Mouse (Mus musculus): ENCODE measurements around the gene Ccdc127.
A peak's percentile ranks its signal among the peaks of the same experiment; 100 is the strongest.

The Ccdc127 gene

DNA sequence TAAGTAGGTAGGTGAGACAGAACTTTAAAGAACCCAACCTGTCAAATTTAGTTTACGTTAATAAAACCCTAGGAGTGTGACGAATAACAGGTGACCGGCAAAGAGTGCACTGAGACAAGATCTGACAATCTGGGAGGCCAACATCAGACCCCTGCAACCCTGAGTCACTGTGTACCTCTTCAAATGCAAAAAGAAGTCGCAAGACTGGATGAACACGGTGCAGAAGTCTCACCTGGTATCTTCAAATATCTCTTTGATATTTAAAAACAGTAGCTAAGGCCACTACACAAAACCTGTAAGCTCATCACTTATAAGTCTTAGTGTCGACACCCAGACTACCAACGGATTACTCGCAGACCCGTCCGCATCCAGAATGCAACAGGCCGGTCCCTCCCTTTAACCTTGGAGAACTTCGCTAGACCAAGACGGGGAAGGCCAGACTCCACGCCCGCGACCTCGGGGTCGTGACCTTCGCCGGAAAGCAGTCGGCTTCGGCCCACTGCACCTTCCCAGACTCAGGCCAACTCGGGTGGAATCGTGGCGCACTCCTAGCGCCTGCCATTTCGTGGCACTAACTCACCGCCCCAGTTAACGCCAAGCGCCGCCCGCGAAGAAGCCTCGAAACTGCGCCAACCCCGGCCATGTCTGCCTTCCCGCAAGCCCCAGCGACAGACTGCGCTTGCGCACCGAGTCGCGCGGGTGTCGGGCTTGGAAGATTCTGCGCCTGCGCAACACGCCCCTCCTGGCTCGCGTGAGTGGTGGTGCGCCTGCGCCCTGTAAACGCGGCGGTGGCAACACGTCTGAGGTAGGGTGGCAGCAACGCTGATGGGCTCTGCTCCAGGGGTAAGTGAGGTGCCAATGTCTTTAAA lies at the start of gene Ccdc127, which contains the start of gene Sdha:
Ccdc127 (plus strand) TSS at position 744 of the 869 bp plus-strand sequence.
Sdha (minus strand) TSS at position 715 of the 869 bp plus-strand sequence.
- DNase-seq, result peak; percentile 97

DNA sequence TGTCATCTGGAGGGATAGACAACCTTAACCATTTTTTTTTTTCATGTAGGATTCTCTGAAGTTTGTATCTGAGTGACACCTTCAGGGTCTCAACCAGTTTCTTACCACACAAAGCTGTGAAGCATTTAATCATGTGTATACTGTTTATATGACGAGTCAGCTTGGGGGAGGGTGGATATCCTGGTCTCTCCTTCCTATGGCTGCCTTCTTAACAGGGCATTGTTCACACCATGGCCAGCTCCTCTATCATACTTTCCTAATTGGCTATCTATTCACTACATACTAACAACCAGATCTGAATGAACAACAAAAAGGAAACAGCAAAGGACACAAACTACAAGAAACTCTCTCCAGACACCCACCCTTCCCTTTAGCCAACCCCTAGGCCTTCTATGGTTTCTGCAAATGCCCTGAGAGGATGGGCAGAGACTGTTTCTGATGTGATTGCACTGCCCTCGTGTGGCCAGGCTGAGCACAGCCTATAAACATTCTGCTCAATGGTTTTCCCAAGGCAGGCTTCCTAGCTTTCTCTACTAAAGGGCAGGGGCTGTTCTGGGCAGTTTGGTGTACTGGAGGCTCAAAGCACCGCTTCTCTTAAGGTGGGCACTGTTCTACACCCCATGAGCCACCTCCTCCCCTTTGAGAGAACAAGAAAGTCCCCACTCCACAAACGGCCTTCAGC lies 49.0 kb upstream of the Ccdc127 start:
- peak; percentile 47 for DNase-seq

DNA sequence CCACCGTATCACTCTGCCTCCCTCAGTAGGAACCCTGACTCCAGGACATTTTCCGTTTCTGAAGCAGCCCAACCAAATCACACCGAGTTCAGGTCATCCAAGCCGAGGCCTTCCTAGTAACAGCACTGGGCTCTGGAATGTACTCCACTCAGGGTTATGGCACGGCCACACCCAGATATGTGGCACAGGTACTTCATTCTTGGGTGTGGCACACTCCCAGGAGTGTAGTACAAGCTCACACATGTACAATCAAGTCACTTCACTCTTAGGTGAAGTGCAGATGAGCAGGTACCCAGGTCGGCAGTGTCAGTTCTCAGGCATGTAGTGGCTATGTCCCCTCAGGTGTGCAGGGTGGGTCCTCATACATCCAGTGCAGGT lies 48.5 kb upstream of the Ccdc127 start:
- DNase-seq, result no peak

DNA sequence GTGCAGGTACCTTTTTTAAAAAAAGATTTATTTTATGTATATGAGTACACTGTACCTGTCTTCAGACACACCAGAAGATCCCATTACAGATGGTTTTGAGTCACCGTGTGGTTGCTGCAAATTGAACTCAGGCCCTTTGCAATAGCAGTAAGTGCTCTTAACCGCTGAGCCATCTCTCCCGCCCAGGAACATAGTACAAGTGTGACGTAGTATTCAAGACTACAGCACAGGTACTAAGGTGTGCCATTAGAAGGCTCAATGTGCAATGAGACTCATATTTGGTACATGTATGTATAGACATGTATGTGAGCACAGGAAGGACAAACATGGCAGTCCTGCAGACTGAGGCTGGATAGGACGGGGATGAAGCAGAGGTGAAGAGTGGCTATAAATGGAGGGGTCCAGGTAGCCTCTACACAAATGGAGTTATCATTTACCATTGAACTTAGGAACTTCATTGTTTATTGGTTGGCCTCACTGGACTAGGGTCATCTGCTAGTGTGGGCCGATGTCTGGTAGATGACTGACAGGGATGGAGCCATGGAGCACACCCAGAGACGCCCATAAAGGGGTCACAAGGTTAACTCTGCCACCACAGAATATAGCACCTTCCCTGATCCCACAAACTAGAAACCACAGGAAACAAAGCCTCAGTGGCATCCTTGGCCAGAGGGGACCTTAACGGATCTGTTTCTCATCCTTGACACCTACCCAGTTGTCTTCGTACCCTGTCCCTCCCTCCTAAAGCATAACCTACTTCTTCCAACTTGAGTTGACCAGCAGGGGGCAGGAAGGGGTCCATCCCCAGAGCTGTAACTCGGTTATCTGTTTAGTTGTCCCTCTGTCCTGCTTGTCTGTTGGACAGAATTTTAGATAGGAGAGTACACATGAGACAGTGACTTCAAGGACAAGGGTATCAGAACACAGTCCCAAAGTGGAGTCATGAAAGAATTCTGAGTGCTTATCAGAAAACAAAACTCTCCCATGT lies 47.8 kb upstream of the Ccdc127 start:
- DNase-seq, result peak; percentile 11

DNA sequence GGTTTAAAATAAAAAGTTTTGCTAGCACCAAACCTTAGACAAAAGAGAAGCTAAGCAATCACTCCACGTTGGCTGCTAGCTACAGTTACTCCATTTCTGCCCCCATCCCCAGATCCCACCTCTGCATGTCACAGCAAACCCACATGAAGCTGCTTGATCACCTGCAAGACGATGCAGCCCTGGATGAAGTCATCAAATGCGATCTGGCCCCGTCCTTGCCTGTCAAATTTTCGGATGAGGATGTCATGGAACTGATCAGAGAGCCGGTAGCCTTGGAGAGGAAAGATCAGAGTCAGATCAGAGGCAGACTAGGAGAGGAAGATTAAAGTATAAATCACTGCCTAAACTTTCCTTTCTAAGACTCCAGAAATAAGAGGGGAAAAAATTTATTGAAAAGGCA lies 44.7 kb upstream of the Ccdc127 start:
- DNase-seq, result no peak

DNA sequence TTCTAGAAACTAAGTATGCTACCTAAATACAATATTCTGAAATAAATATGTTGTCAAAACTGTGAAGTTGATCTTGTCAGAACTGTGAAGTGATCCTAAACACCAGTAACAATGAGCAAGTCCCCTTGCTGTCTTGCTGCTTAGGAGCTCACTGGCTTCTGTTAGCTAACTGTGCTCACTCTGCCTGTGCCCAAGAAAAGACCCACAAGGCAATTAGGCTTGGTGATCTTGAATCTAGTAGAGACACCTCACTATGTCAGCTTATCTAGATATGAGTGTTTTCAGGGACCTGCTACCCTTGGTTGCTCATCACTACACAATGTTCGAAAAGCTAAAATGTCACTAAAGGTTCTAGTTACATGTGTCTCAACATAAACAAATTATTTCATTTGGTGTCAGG lies 44.3 kb upstream of the Ccdc127 start:
- no peak for DNase-seq

DNA sequence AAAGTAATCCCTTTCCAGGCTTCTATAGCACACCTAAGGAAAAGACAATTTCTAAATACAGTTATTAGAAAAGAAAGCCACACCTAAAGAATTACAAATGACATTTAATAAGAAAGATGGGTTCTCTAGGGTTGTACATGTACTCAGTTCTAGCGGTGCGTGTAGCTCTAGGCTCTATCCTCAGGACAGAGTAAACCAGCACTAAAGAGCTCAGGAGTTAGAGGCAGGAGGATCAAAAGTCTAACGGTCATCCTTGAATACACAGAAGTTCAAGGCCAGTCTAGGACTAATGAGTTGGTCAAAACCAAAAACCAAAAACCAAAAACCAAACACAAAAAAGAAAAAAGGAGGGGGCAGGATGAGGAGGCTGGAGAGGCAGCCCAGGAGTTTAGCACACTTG lies 35.5 kb upstream of the Ccdc127 start:
- DNase-seq, result no peak

DNA sequence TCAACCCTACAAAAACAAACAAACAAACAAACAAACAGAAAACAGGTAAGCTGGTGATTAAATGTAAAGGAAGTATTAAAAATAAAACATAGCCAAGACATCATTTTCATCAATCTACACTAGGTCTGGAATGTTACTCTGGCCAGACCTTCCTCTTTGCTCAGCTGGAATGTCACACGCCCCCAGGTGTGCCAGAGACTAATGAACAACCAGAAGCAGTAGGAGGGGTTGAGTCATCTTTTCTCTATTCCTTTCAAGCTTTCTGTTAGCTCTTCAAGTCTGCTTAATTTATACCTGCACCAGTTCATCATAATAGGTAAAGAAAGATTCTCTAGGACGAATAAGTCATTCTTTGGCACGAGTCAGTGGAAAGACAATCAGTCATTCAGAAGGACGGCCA lies 33.7 kb upstream of the Ccdc127 start:
- DNase-seq, result no peak

DNA sequence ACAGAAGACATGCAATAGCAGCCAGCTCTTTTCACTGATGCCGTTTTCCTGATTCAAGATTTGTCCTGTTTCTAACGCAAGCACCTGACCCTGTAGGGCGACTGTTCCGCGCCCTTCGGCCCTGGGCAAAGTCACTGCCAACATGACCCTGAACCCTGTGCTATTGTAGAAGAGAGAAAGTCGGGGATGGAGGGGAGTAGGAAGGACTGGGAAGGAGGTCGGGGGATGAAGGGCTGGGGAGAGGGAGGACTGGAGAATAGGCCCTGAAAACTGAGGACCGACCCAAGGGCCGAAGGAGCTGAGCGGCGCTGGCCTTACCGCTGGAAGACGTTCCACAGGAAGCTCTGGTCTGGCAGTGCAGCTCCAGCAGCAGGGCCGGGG lies 33.3 kb upstream of the Ccdc127 start:
- DNase-seq, result no peak

DNA sequence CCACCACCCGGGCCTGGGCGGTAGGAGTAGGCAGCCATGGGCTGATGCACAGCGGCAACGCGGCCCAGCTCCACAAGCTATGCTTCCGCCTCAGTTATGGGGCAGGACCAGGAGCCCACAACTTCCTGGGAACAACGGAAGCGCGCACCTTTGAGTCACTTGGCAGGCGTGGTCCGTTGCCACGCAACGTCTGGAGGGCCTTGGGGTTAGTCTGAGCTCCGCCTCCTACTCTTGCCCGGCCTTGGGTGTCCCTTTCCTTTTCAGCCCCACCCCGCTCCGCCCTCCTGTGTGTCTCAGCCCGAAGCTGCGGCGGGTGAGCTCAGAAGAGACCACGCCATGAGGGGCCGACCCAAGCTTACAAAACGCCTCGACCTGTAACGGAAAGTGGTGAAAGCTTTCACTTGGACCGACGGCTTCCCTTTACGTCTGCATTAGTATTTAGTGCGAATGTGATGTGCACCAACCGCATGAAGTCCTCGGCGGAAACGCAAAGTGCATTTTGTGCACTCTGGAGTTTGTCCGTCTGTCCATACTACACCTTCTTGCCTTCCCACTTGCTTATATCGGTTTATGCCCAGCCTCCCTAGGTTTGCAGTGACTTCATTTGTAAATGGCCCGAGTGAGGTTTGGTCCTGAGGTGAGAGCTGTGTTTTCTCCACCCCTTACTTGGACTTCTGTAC lies 32.8 kb upstream of the Ccdc127 start, which contains the start of gene Pdcd6:
Pdcd6 (minus strand) TSS at position 411 of the 680 bp plus-strand sequence.
- peak; percentile 92 for DNase-seq

DNA sequence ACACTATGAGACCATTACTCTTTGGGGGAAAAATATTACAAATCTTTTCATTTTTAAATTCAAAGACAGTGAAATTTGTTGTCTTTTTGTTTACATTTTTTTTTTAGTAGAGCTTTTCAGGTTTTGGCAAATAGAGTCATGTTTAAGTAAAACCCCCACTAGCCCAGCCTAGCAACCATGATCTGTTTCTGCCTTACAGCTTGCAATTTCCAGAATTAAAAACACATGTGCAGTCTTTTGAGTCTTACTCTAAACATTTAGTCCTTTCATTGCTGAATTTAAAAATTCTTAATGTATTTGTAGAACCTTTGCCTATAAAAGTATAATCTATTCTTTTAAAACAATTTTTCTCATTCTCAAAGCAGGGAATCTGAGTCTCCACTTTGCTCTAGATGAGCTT lies 20.8 kb upstream of the Ccdc127 start:
- no peak for DNase-seq

DNA sequence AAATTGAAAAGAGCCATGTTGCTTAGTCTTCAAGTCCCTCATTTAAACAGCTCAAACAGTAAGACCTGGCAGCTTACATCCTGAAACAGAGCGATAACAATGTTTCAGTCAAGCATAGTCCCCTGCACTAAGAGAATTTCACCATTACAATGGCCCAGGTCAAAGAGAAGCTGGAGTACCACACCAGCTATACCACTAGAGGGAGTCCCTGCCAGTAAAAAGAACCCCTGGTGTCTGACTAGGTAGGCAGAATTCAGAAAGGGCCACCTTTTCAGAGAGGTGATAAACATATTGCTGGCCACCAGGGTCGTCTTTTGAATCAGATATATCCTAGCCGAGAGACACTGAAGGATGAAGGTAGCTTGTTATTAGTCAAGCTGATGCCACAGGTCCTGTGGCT lies 9.1 kb upstream of the Ccdc127 start:
- DNase-seq, result peak; percentile 63

DNA sequence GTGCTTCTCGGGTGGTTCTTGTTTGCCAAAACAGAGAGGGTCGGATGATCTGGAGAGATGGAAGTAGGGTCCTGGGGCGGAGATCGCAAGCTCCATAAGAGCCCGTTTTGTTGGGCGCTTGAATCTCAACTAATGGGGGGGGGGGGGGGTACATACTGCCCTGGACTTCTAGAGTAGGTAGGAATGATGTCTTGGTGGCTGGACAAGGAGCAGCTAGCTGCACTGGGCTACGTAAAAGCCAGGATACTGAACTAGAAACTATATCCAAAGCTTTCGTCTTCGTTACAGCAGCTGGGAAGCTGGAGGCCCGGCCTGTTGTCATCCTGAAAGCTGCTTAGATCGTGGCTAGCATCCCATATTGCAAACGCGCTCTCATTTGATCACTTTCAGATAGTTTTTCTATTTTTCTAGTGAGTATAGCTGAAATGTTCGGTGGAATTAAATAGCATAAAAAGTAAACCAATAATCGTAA lies 362 bp downstream of the Ccdc127 start:
- peak; percentile 21 for DNase-seq

DNA sequence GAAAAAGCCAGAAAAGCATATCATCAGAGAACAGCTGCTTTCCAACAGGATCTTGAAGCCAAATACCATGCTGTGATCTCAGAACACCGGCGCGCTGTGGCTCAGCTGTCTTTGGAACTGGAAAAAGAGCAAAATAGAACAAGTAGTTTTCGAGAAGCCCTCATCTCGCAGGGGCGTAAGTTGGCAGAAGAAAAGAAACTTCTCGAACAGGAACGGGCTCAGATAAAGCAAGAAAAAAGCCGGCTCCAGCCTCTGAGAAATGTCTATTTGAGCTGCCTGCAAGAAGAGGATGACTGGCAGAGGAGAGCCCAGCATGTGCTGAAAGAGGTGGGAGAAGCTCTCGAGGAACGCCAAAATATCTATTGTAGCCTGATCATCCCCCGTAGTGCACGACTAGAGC lies 6.4 kb downstream of the Ccdc127 start:
- DNase-seq, result no peak

DNA sequence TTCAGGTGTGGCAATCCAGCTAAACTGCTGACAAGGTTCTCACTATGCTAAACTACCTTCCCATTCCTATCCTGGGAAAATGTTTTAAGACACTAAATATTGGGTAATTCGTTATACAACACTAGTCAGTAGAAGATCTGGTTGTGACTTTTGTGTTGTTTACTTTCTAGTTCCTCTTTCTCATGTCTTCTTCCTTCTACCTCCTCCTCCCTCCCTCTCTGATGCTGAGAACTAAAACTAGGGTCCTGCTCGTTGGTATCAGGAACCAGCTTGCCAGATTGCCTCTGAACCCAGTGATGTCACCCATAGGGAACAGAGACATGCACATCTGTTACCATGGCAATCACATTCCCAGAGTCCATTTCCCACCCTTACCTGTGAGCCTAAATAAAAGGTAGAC lies 12.1 kb downstream of the Ccdc127 start:
- no peak for DNase-seq

DNA sequence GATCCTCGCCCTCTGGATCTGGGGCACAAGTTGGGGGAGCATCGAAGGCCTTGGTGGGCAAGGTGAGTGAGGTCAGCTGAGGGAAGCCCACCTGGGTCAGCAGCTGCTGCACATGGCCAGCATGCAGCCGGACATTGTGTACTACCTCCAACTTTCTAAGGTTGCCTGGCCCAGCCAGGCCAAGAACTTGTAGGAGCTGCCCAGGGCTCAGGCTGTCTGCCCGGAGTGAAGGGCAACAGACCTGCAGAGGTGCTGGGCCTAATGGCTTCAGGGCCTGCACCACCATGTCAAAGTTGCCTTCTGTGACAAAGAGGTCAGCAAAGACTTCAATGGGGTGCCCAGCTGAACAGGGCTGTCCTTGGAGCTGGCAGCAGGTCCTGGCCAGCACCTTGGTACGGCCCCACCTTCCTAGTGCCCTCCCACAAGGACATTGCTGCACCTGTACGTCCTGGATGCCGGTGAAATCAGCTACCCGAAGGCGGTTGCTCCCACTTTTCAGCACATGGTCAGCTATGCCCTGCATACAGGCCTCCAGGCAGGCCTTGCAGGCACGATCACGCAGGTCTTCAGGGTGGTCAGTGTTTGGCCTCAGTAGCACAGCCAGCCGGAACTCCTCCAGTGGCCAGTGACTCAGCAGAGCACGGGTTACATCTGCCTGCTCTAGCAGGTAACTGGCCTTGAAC lies 13.2 kb downstream of the Ccdc127 start:
- DNase-seq, result no peak

DNA sequence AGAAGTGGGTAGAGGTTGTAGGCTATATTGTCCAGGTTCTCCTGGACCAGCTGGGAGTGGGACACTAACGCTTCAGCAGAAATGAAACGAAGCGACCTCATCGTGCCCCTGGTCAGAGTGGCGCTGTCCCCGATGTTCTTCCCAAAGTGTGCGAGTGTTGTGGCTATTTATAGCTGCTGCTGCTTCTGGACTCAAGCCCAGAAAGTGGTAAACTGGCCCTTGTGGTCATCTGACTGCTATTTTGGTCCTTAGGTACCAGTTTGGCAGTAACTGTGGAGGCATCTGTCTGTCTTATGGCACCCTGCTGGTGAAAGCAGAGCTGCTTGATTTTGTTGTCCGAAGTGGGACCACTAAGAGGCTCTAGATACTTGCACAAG lies 13.7 kb downstream of the Ccdc127 start, which contains the start of gene Lrrc14b:
Lrrc14b (minus strand) TSS at position 147 of the 377 bp plus-strand sequence.
- DNase-seq, result no peak

DNA sequence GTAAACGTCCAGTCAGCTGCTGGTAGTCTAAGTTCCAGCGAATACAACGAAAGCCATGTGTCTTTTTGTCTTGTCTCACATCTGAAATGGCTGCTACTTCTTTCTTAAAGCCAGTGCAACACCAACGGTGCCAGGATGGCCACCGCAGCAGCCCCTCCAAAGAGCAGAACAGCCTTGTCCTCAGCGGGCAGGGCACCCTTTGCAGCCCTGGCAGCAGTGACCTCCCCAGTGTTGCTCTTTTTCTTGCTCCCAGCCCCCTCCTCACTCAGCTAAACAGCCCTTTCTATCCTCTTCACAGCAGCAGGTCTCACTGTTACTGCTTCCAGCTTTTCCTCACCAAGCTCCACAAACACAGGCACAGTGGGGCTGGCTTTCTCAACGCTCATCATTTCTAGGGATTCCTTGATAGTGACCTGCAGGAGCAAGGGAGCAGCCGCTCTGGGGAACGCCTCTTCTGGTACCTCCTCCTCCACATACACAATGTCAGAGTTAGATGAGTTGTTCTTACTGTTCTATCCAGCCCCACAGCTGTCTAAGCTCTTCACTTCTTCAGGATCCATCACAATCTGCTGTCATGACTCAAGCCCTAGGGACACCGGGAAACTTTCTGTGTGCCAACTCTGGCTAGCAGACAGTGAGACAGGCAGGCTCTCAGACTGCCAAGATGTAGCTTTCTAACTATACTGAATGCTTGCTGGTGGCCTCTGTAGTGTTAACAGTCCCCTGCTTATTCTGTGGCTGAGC lies 31.6 kb downstream of the Ccdc127 start:
- DNase-seq, result no peak

DNA sequence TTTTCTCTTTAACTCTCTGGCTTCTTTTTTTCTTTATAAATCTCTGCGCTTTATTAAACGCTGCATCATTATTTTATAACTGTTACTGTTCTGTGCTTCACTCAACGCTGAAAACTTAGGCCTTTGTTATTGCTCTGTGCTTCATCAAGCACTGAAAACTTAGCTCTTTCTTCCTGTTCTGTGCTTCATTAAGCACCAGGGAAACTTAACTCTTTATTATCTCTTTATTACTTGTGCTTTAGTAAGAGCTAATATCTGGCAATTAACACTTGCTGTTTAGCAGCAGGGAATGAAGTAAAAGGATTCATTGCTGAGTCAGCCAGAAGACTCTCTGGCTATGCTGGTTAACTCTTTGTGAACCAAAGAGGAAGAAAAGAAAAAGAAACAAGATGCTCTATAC lies 32.2 kb downstream of the Ccdc127 start:
- no peak for DNase-seq

DNA sequence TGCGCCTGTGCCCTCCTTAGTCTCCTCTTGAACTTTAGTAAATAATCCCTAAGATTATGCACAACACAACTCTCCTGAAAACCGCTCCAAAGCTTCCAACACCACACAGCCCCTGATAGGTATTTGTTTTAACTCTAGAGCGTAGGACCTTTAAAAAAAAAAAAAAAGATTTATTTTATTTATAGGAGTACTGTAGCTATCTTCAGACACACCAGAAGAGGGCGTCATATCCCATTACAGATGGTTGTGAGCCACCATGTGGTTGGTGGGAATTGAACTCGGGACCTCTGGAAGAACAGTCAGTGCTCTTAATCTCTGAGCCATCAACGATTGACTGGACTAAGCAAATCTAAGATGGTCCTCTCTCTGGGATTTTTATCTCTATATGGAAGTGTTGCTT lies 39.6 kb downstream of the Ccdc127 start:
- DNase-seq, result no peak

All from thymus, postnatal 14 days (tissue).